Mouse (Mus musculus): ENCODE measurements around the gene Syne3.

The Syne3 gene

DNA sequence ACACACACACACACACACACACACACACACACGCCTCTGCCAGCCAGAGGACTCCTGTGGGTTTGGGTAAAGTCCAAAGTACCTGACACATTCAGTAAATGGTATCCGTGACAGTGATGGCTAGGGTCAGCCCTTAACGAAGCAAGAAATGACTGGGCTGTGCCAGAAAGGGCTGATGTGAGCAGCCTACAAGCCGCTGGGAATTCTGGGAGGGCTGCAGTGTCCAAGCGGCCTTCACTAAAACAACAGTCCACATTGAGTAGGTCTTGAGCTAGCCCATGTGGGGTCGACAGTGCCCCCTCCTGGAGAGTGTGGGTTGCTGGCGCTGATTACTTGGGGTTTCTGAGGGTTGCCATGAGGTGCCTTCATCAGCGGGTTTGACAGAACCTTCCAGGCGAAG is 110.9 kb downstream of the Syne3 start:
- DNase-seq (ENCODE audit: extremely low spot score, low read depth, low spot score) = no peak

DNA sequence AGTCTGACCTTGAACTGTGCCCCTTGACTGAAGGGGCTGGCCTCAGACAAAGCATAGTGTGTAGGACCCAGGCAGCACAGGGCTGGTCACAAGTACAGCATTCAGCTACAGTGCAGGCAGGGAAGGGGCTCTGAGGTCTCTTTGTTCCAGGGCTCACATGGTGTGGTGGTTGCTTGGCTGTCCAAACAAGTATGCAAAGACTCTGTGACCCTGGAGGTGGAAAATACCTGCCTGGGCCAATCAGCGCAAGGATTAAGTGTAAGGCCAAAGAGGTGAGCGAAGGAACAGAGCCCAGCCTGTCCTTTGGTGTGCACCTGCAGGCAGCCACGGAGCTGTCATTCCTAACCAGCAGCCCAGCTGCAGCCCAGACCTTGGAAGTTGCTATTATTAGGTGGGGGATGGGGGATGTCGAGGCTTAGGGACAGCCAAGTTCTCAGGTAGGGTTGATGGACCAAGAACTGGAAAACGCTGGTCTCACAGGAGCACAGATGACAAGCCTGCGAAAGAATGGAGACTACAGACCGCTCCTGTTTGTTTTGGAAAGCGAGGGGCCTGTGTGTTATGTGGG is 112.5 kb downstream of the Syne3 start:
- no peak for DNase-seq (ENCODE audit: extremely low spot score, low read depth, low spot score)

DNA sequence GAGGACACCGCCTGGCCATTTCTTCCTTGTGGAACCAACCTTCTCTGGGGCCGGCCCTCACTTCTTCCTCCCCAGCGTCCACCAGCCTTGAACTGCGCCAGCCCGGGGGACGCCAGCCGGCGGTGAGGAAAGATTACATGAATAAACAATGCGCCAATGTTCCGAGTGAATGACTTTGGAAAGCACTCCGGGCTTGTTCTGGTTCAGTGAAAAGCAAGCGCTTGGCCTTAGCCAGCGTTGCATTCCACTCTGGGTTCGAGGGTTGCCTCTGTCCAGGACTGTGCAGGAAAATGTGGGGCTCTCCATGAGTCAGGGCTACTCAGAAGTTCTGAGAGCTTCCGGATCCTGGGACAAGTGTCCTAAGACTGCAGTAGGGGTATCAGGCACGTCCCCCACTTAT is 113.0 kb downstream of the Syne3 start:
- DNase-seq (ENCODE audit: extremely low spot score, low read depth, low spot score) = no peak

DNA sequence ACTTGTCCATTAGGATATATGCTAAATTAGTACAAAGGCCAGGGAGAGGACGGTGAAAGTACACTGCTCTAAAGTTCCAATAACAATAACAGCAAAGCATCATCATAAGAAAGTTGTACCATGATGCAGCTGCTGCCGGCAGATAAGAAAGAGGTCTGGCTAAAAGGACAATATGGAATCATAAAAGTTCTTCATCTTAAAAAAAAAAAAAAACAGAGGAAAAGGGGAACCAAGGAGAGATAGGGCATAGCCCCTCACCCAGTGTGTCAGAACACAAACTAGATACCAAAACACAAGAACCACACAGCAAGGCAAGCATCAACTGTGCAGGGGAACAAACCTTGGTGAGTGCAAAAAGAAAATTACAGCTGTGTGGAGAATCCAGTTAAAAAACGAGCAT is 117.4 kb downstream of the Syne3 start:
- no peak for DNase-seq (ENCODE audit: extremely low spot score, low read depth, low spot score)

DNA sequence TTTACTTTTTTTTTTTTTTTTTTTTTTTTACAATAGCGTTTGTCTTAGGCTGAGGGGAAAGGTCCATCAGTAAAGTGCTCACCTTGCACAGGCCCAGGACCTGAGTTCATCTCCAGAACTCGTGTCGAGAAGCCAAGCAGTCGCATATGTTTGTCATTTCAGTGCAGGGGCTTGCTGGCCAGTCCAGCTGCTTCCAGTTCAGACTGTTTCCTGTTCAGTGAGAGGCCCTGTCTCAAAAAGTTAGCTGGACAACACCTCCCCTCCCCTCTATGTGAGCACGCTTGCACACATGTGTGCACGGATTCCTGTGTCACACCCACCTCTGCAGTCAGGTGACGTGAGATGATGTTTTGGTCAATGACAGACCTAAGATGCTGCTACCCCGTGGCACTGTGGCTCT is 119.5 kb downstream of the Syne3 start:
- DNase-seq (ENCODE audit: extremely low spot score, low read depth, low spot score) = no peak

DNA sequence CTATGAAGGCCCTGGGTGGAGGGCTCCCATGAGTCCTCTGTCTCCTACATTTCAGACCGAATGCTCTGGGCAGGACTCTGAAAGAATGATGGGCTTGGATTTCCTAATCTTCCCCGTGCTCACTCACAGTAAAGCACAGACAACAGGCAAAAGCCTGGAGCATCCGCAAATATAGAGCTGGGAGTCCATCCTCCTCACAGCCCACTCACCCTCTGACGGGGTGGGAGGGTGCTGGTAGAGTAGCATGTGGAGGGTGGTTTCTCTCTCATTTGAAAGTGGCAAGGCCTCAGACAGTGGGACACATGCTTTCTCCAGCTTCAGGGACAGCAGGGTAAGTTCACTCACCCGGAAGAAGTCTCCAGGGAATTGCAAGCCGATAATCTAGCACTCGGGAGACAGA is 123.5 kb downstream of the Syne3 start:
- DNase-seq (ENCODE audit: extremely low spot score, low read depth, low spot score) = no peak

DNA sequence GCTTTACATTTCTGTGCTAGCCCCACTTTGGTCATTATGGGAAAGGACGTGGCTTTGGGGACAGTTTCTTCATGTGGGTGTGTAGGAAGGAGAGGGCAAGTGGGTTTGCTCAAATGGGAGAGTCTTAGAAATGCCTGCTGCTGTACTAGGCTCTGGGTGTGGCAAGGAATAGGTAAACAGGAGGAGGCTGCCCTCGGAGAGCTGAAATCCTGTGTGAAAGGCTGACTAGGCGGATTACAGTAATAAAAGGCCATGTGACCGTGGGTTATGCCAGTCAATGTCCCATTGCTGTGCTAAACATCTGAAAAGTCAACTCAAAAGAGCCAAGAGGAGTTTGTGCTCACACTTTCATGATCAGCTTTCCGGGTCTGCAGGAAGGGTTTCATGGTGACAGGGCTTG is 127.1 kb downstream of the Syne3 start:
- no peak for DNase-seq (ENCODE audit: extremely low spot score, low read depth, low spot score)

DNA sequence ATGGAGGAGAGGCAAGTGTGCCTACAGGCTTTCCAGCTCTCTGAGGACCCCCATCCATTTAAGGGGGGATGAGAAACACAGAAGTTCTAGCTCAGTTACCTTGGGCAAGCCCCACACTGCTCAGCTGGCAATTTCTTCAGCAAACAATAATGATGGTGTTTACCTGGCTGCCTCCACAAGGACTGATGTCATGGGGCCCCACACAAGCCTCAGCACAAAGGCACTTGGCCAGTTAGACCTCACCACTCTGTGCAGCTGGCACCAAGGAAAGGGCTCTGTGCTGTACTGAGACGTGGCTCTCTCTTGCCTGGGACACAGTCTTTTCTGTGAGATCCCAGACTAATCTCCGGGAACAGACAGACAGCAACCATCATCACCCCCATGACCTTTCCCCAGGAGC is 127.5 kb downstream of the Syne3 start:
- DNase-seq (ENCODE audit: extremely low spot score, low read depth, low spot score) = no peak

DNA sequence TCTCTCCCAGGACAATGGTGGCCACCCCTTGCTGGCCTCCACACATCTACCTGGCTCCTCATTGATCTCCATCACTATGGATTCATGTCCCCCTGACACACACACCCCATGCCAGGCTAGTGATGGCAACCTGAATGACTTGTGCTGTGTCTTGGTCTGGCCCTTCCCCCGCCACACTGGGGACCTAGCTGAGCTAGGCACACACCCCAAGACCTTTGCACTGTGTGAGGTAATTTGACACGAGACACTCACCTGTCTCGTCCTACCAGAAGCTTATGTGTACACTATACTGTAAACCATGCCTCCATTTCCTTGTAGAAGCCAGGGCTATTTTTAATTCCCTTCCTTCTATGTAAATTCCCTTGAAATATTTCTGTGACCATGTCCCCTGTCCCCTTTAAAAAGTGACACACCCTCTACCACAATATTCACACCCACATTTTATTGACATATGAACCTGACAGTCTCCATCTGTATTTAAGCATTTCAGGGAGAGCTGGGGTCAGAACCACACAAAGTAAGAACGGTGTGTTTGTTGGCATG is 128.0 kb downstream of the Syne3 start:
- DNase-seq (ENCODE audit: extremely low spot score, low read depth, low spot score) = no peak

DNA sequence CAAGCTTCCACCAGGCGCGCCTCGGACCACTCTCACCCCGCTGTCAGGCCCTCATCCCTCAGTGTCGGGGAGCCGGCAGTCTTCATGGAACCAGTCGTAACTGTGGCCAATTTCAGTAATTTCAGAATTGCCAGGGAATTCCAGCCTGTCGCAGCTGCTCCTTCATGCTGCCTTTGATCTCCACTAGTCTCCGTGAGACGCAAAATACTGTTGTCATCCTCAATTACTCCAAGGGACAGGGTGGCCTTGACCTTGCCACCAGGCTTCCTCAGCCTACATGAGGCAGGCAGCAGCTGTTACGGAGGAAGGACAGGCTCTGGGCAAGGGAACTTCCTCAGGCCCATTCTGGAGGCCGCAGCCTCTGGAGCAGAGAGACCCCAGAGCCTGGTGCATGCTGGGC is 129.2 kb downstream of the Syne3 start:
- DNase-seq (ENCODE audit: extremely low spot score, low read depth, low spot score) = no peak

Measured in hindlimb bud, embryonic 11.5 days (tissue).